Mouse (Mus musculus) liver, adult 2 months (tissue): Measurements from ENCODE around the gene Tmem184a.

Source experiments
- CTCF ChIP-seq: fragments of 200-500 bp; IDR thresholded peaks from 2 replicates; pipeline ENCODE4 v1.5.1; 2011; ENCODE audit warnings: low read depth, low read length, control low read depth
- POLR2A ChIP-seq: fragments of 200-500 bp; IDR thresholded peaks from 2 replicates; pipeline ENCODE4 v1.6.1; 2011; ENCODE audit warnings: low read length, control low read depth; ENCODE audit not compliant: insufficient read depth; ENCODE audit errors: extremely low read depth

GRCm38 (mm10) chr5:139838476-139838892, 18.8 kb upstream of the Tmem184a start:
- no peak for TF ChIP-seq POLR2A
- TF ChIP-seq CTCF, result peak; percentile 20; the same call in 1 of the 2 replicates
